Mouse (Mus musculus) lung, adult 2 months (tissue): ENCODE results near the gene Tas1r2. TPM values are rescaled to one million over a fixed set of nuclear protein-coding genes. Genes with fewer than 3 reads are reported as not detected.

Experiments
- DNase-seq: peaks from one replicate; pipeline ENCODE4 v3.0.0; 2022
- H3K4me1 ChIP-seq: fragments of 200-500 bp; 2 replicates; pipeline ENCODE4 v1.6.1; 2011; ENCODE audit warnings: low read length; ENCODE audit not compliant: control insufficient read depth, insufficient read depth
- H3K4me3 ChIP-seq: fragments of 200-500 bp; replicated peaks from 2 replicates; pipeline ENCODE3; 2011; ENCODE audit warnings: low read depth, mild to moderate bottlenecking, control low read depth, low read length; ENCODE audit errors: extremely low read depth
- CTCF ChIP-seq: fragments of 200-500 bp; IDR thresholded peaks from 2 replicates; pipeline ENCODE4 v1.5.1; 2011; ENCODE audit warnings: mild to moderate bottlenecking, low read length, control low read depth; ENCODE audit not compliant: insufficient read depth
- POLR2A ChIP-seq: fragments of 200-500 bp; IDR thresholded peaks from 2 replicates; pipeline ENCODE4 v1.6.1; 2011; ENCODE audit warnings: low read depth, mild to moderate bottlenecking, control low read depth, low read length, borderline replicate concordance; ENCODE audit errors: extremely low read depth
- WGBS: fragments of 180-500 bp; shearing (Covaris S2); methylation state at CpG from one replicate; pipeline ENCODE4 v1.1.7; 2018; 5-methylcytosine and 5-hydroxymethylcytosine counted together
- polyA plus RNA-seq: library from polyadenylated mRNA; depleted of rRNA; stranded (reverse); fragments of >200 nt; gene quantifications from 2 replicates; pipeline ENCODE4 v1.2.3, GENCODE M21; 2012; rRNA removed

Gene Tas1r2
- polyA plus RNA-seq, 1 experiment: 0.09 TPM

DNA sequence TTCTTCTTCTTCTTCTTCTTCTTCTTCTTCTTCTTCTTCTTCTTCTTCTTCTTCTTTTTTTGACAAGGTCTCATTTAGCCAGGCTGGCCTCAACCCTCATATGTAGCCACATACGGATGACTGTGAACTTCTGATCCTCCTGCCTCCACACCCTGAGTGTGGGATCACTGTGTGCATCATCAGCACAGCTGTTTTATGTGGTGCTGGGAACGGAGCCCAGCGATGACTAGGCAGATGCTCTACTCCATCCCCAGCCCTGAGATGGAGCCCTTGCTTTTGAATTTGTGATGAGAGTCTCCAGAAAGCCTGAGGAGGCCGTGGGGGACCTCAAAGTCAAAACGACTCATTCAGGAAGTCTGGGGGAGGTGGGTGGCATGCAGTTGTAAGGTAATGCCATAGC is 65.6 kb downstream of the Tas1r2 start:
- TF ChIP-seq POLR2A (no peak), CTCF (no peak)
- no peak for DNase-seq
- H3K4me3 ChIP-seq: no peak overlapping the region
- no peaks in the 10 kb centered on the region for H3K4me1 ChIP-seq
- WGBS: 74% methylated on average over 5 of the region's 5 CpGs

Other genes with a start within 250 kb of the Tas1r2 start
- gene Iffo2, start 123.0 kb upstream of the Tas1r2 start, polyA plus RNA-seq: 7.4 and 9.5 TPM in 2 replicates
- 0.02 TPM in 1 of 2 replicates, not detected in the other for gene Gm21969, start 50.4 kb upstream of the Tas1r2 start, polyA plus RNA-seq
- 42.9 and 44.5 TPM in 2 replicates for gene Aldh4a1, start 30.7 kb upstream of the Tas1r2 start, polyA plus RNA-seq
- gene Pax7, start 180.0 kb downstream of the Tas1r2 start, polyA plus RNA-seq: 0.06 and 0.18 TPM in 2 replicates